Mouse (Mus musculus) liver, embryonic 14.5 days (tissue): Measurements from ENCODE around the gene C2cd5. TPM values are rescaled to one million over a fixed set of nuclear protein-coding genes. Genes with fewer than 3 reads are reported as not detected.

Experiments
- ATAC-seq: fragments of 200-750 bp; cut with Nextera tagmentation; 2 replicates; pipeline ENCODE4 v1.8.0; 2017; ENCODE audit warnings: moderate number of reproducible peaks, mild to moderate bottlenecking, moderate library complexity; ENCODE audit not compliant: insufficient read depth
- DNase-seq, 3 experiments: peaks; one replicate each; pipeline ENCODE4 v3.0.0-alpha.2; 2012 to 2013; ENCODE audit warnings: low read depth in 3 of 3, low spot score in 3 of 3
- H3K27ac ChIP-seq: fragments of 300-500 bp; sonication (generic); 2 replicates; pipeline ENCODE4 v1.5.1; 2014; ENCODE audit warnings: moderate library complexity, mild to moderate bottlenecking, control low read depth, inconsistent platforms
- H3K27me3 ChIP-seq: fragments of 300-500 bp; sonication (generic); 2 replicates; pipeline ENCODE4 v1.6.1; 2014; ENCODE audit warnings: mild to moderate bottlenecking, low read length, moderate library complexity; ENCODE audit not compliant: control insufficient read depth, insufficient read depth
- H3K36me3 ChIP-seq: fragments of 300-500 bp; sonication (generic); replicated peaks from 2 replicates; pipeline ENCODE4 v1.6.1; 2014; ENCODE audit warnings: low read depth; ENCODE audit not compliant: control insufficient read depth, insufficient read depth
- H3K4me1 ChIP-seq, 2 experiments: fragments of 200-500 bp in 1 of 2; fragments of 300-500 bp in 1 of 2; sonication (generic) in 1 of 2; replicated peaks; 2 replicates each; pipeline ENCODE4 v1.6.1; 2012 to 2014; ENCODE audit warnings: antibody characterized with exemption in 1 of 2, inconsistent platforms in 1 of 2, low read length in 1 of 2; ENCODE audit not compliant: control insufficient read depth in 2 of 2, insufficient read depth in 2 of 2
- H3K4me2 ChIP-seq: fragments of 300-500 bp; sonication (generic); 2 replicates; pipeline ENCODE4 v1.6.1; 2014; ENCODE audit warnings: low read depth, mild to moderate bottlenecking, control low read depth, moderate library complexity
- H3K4me3 ChIP-seq, 2 experiments: fragments of 200-500 bp in 1 of 2; fragments of 300-500 bp in 1 of 2; sonication (generic) in 1 of 2; 2 replicates each; pipeline ENCODE4 v1.5.1; 2012 to 2014; ENCODE audit warnings: low read depth in 2 of 2, low read length in 2 of 2, mild to moderate bottlenecking in 2 of 2, control low read depth in 1 of 2, inconsistent platforms in 1 of 2, moderate library complexity in 1 of 2; ENCODE audit not compliant: insufficient read depth in 1 of 2
- H3K9ac ChIP-seq: fragments of 300-500 bp; sonication (generic); replicated peaks from 2 replicates; pipeline ENCODE4 v1.6.1; 2014; ENCODE audit warnings: mild to moderate bottlenecking, control low read depth, moderate library complexity
- H3K9me3 ChIP-seq: fragments of 300-500 bp; sonication (generic); 2 replicates; pipeline ENCODE4 v1.6.1; 2016; ENCODE audit warnings: low read length, mixed read lengths; ENCODE audit not compliant: control insufficient read depth
- CTCF ChIP-seq: IDR thresholded peaks from 2 replicates; pipeline ENCODE4 v1.5.1; 2016; ENCODE audit warnings: antibody characterized with exemption, low read depth, control low read depth
- EP300 ChIP-seq: IDR thresholded peaks from 2 replicates; pipeline ENCODE4 v1.6.1; 2016; ENCODE audit warnings: antibody characterized with exemption, low read depth
- WGBS: fragments of 180-500 bp; shearing (Covaris S2); extraction: QIAGEN DNeasy Blood & Tissue Kit; methylation state at CpG from one replicate; pipeline ENCODE4 v1.1.7; 2014; ENCODE audit not compliant: insufficient replicate concordance; 5-methylcytosine and 5-hydroxymethylcytosine counted together
- polyA plus RNA-seq, 2 experiments: library from polyadenylated mRNA; depleted of rRNA in 1 of 2; stranded (reverse) in 1 of 2; unstranded in 1 of 2; fragments of >200 nt; fragmentation: Nextera tagmentation in 1 of 2; extraction: Ambion mirVana in 1 of 2; gene quantifications; 2 replicates each; pipeline versions ENCODE4 v1.2.1 to v1.2.3; 2012 to 2014

The C2cd5 gene
- polyA plus RNA-seq, 2 experiments: 14.1 to 16.5 TPM

DNA sequence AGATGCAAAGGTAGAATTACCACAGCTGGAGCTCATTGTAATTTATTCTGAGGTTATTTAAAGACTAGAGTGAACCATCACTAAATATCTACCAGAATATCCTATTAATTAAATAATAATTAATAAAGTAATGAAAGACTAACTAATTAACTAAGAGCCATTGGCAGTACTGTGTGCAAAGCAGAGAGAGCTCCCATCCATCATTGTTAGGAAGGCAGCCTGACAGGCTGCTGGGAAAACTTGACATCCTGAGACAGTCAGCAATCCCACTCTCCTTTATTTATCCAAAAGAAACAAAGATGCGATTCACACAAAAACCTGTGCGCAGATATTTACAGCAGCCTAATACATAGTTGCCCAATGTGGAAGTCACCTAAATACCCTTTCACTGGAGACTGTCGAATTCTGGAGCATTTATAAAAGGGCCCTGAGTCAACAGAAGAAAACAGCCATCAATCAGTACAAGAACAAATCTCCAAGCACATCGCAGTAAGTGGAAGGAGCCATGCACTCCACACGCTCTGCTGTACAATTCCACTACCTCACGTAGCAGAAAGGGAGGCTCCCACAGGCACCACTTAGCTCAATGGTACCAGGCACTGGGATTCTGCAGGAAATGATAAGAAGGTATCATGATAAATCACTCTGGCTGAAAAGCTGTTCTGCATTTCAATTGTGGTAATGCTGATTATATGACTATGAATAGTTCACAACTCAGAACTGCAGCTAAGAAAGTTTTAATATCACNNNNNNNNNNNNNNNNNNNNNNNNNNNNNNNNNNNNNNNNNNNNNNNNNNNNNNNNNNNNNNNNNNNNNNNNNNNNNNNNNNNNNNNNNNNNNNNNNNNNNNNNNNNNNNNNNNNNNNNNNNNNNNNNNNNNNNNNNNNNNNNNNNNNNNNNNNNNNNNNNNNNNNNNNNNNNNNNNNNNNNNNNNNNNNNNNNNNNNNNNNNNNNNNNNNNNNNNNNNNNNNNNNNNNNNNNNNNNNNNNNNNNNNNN, 120.0 kb downstream of the C2cd5 start:
- H3K4me3 ChIP-seq: no peak overlapping the region
- no peak for TF ChIP-seq CTCF
- TF ChIP-seq EP300: no peak
- ATAC-seq (no peak), DNase-seq (no peak)
- no peak overlapping the region for H3K4me2 ChIP-seq
- no peaks in the 10 kb centered on the region for H3K27me3 ChIP-seq
- H3K27ac ChIP-seq: no peak overlapping the region
- WGBS: 35% methylated on average over 6 of the region's 6 CpGs
- no peak overlapping the region for H3K9ac ChIP-seq
- H3K4me1 ChIP-seq: peaks cover 0 to 4% of the 10 kb centered on the region in 2 experiments; a peak in 1 of 4 replicates
- H3K9me3 ChIP-seq: no peaks in the 10 kb centered on the region
- no peaks in the 10 kb centered on the region for H3K36me3 ChIP-seq

DNA sequence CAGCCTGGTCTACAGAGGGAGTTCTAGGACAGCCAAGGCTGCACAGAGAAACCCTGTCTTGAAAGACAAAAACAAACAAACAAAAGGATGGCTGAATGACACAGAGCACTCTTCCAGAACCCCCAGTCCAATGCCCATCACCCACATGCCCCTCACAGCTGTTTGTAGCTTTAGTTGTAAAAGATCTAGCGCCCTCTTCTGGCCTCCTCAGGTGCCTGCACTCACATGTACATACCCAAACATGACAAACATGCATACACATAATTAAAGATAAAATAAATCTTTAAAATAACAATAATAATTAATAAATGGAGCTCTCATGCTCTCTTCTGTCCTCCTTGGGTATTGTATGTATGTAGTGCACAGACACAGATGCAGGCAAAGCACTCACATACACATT, 122.7 kb downstream of the C2cd5 start:
- DNase-seq: no peak
- Histone ChIP-seq H3K4me3 (no peak overlapping the region), H3K9me3 (no peaks in the 10 kb centered on the region), H3K27ac (no peak overlapping the region), H3K27me3 (no peaks in the 10 kb centered on the region), H3K9ac (no peak overlapping the region), H3K4me2 (no peak overlapping the region), H3K36me3 (no peaks in the 10 kb centered on the region), H3K4me1 (peaks cover 0 to 4% of the 10 kb centered on the region in 2 experiments; a peak in 1 of 4 replicates)
- TF ChIP-seq CTCF (peak; percentile 38; the same call in 1 of the 2 replicates), EP300 (no peak)
- ATAC-seq: no peak
- WGBS: 33% methylated on average over 1 of the region's 1 CpGs

DNA sequence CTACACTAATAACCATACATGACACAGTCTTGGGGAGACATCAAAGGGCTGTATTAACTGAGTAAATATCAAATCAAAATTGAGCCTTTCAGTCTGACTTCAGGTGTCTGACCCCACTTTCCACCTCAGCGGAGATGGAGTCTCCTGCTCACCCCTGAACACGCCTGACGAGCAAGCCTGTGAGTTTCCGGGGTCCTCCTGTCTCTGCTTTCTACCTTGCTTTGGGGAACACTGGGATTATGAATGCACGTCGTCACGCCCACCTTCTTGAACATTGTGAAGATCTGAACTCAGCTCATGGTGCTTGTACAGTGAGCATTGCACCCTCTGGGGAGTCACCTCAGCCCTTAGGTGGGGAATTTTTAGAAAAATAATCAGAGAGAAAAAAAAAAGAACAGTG, 126.7 kb downstream of the C2cd5 start:
- no peak for TF ChIP-seq CTCF
- TF ChIP-seq EP300: no peak
- no peaks in the 10 kb centered on the region for H3K4me1 ChIP-seq
- WGBS: 77% methylated on average over 7 of the region's 7 CpGs
- no peak overlapping the region for H3K4me3 ChIP-seq
- ATAC-seq (no peak), DNase-seq (no peak)
- no peak overlapping the region for H3K9ac ChIP-seq
- H3K27ac ChIP-seq: no peak overlapping the region
- H3K36me3 ChIP-seq: no peaks in the 10 kb centered on the region
- H3K9me3 ChIP-seq: no peaks in the 10 kb centered on the region
- no peak overlapping the region for H3K4me2 ChIP-seq
- no peaks in the 10 kb centered on the region for H3K27me3 ChIP-seq

DNA sequence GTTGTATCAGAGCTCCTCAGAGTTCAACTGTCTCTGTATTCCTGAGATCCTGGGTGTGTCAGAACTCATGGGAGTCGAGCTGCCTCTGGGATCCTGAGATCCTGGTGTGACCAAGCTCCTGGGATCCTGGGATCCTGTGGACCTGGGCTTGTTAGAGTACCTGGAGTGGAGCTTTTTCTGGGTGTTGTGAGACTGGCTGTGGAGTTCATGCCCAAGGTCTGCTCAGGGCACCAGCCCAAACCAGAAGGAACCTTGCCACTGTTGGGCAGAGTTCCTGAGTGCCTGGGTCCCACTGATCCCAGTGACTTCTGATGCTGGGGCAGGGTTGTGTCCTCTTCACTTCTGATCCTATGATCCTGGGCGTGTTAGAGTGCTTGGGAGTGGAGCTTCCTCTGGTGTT, 127.7 kb downstream of the C2cd5 start:
- no peaks in the 10 kb centered on the region for H3K36me3 ChIP-seq
- no peak for TF ChIP-seq EP300
- TF ChIP-seq CTCF: no peak
- no peaks in the 10 kb centered on the region for H3K9me3 ChIP-seq
- no peaks in the 10 kb centered on the region for H3K27me3 ChIP-seq
- H3K9ac ChIP-seq: no peak overlapping the region
- no peak for DNase-seq
- no peaks in the 10 kb centered on the region for H3K4me1 ChIP-seq
- whole genome bisulfite sequencing: 29% methylated on average over 2 of the region's 2 CpGs
- H3K4me3 ChIP-seq: no peak overlapping the region
- H3K27ac ChIP-seq: no peak overlapping the region
- H3K4me2 ChIP-seq: no peak overlapping the region
- no peak for ATAC-seq

DNA sequence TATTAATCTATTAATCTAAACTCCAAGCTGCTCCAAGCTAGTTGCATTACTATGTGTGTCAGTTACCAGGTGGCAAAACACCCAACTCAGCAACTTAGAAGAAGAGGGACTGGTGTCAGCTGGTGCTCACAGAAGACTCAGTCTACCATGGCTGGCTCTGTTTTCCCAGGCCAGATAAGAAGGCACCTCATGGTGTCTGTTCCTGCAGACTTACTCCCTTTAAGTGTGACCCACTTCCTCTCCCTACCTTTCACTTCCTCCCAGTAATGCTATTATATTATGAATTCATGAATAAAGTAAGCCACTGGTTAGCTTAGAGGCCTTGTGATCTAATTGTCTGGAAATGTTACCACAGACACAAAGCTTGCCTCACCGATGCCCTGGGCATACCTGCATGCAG, 132.5 kb downstream of the C2cd5 start:
- H3K9ac ChIP-seq: no peak overlapping the region
- 81% methylated on average over 1 of the region's 1 CpGs for WGBS
- DNase-seq (no peak), ATAC-seq (no peak)
- H3K4me2 ChIP-seq: no peak overlapping the region
- H3K4me3 ChIP-seq: no peak overlapping the region
- no peak overlapping the region for H3K27ac ChIP-seq
- TF ChIP-seq CTCF (no peak), EP300 (no peak)
- H3K9me3 ChIP-seq: no peaks in the 10 kb centered on the region
- no peaks in the 10 kb centered on the region for H3K36me3 ChIP-seq
- peaks cover 26% of the 10 kb centered on the region for H3K27me3 ChIP-seq
- 0 out of 4 replicates have a peak, but pooled peaks cover 0 to 2% of the 10 kb centered on the region in 2 experiments for H3K4me1 ChIP-seq
